ENCODE assay signal across 10 mouse cellular contexts in genomic region chr8:11315179-11315943, GRCm38 (mm10). TPM values are rescaled to one million over a fixed set of nuclear protein-coding genes. Genes with fewer than 3 reads are reported as not detected.
DNase-seq lines count a peak whose midpoint lies in the region; ATAC-seq and TF ChIP-seq lines count a peak whose summit lies in the region.
"Had no signal": no experiment of that assay in that cellular context is flagged by ENCODE, and none has a peak within 500 bp of the region (broad histone marks: within the 10 kb centered on the region; RNA-seq: fewer than 3 reads in every experiment).

No protein-coding gene starts in this region.

- 69% methylated on average over 16 of the region's 16 CpGs for WGBS in heart, embryonic 10.5 days
- WGBS in lung, adult 2 months: 54% methylated on average over 16 of the region's 16 CpGs
- 72% methylated on average over 16 of the region's 16 CpGs for WGBS in embryonic facial prominence, embryonic 13.5 days
- 82% methylated on average over 16 of the region's 16 CpGs for WGBS in midbrain, postnatal 0 days

- peaks cover 80% of the 10 kb centered on the region for H3K4me1 ChIP-seq in heart, embryonic 10.5 days
- peaks cover 23% of the 10 kb centered on the region for H3K4me1 ChIP-seq in lung, adult 2 months (ENCODE audit: control insufficient read depth, insufficient read depth, low read length)
- H3K4me1 ChIP-seq in embryonic facial prominence, embryonic 13.5 days: peaks cover 35% of the 10 kb centered on the region
- H3K4me1 ChIP-seq in midbrain, postnatal 0 days (ENCODE audit: insufficient read depth, low read length): peaks cover 3% of the 10 kb centered on the region; the same call in 1 of the 2 replicates

- 0 out of 2 replicates have a peak overlapping the region, but pooled peaks have one; percentile 37 for H3K27ac ChIP-seq in heart, embryonic 10.5 days
- no peak overlapping the region for H3K27ac ChIP-seq in embryonic facial prominence, embryonic 13.5 days
- no peak overlapping the region for H3K27ac ChIP-seq in midbrain, postnatal 0 days (ENCODE audit: low read depth, low read length)
- no peak overlapping the region for H3K27ac ChIP-seq in left cerebral cortex, adult 2 months

- TF ChIP-seq POLR2A in lung, adult 2 months (IDR thresholded peaks at IDR 0.05; ENCODE audit: borderline replicate concordance, extremely low read depth, low read depth, low read length): no peak

- no peak overlapping the region for H3K9ac ChIP-seq in embryonic facial prominence, embryonic 13.5 days
- H3K9ac ChIP-seq in midbrain, postnatal 0 days (replicated peaks; ENCODE audit: low read length, poor library complexity, severe bottlenecking): no peak overlapping the region

- H3K4me2 ChIP-seq in embryonic facial prominence, embryonic 13.5 days: peak overlapping the region; percentile 88
- peak overlapping the region; percentile 9; the same call in 1 of the 2 replicates for H3K4me2 ChIP-seq in midbrain, postnatal 0 days (ENCODE audit: low read depth, low read length, poor library complexity, severe bottlenecking)

- peaks cover 23% of the 10 kb centered on the region; the same call in 1 of the 2 replicates for H3K36me3 ChIP-seq in heart, embryonic 10.5 days
- 0 out of 2 replicates have a peak, but pooled peaks cover 8% of the 10 kb centered on the region for H3K36me3 ChIP-seq in embryonic facial prominence, embryonic 13.5 days
- no peaks in the 10 kb centered on the region for H3K36me3 ChIP-seq in midbrain, postnatal 0 days (ENCODE audit: insufficient read depth, low read length)

- DNase-seq in heart, embryonic 10.5 days (ENCODE audit: low spot score): no peak
- no peak for DNase-seq in heart, postnatal 36 days
- no peak for DNase-seq in lung, adult 2 months
- DNase-seq in lung, postnatal 14 days: no peak
- DNase-seq in midbrain, postnatal 0 days (ENCODE audit: low spot score): no peak
- DNase-seq in left cerebral cortex, adult 2 months (ENCODE audit: extremely low spot score in 1 of 2, low spot score in 2 of 2): no peak
- no peak for DNase-seq in thymus, adult 18-20 months
- DNase-seq: B cell, adult 2 months; cerebellum, adult 9-11 months had no signal

- ATAC-seq in embryonic facial prominence, embryonic 13.5 days (ENCODE audit: insufficient number of reproducible peaks, insufficient read depth, low FRiP score, low TSS enrichment, low read depth): no peak
- ATAC-seq in midbrain, postnatal 0 days (ENCODE audit: low FRiP score): no peak

- H3K27me3 ChIP-seq in heart, embryonic 10.5 days (ENCODE audit: insufficient read depth, poor library complexity, severe bottlenecking): no peaks in the 10 kb centered on the region
- no peaks in the 10 kb centered on the region for H3K27me3 ChIP-seq in embryonic facial prominence, embryonic 13.5 days
- peaks cover 5% of the 10 kb centered on the region; the same call in 1 of the 2 replicates for H3K27me3 ChIP-seq in midbrain, postnatal 0 days (ENCODE audit: insufficient read depth, low read length)

- H3K4me3 ChIP-seq in heart, embryonic 10.5 days: peak overlapping the region; percentile 32; the same call in 1 of the 2 replicates
- peak overlapping the region; percentile 4 for H3K4me3 ChIP-seq in lung, adult 2 months (replicated peaks; ENCODE audit: extremely low read depth, low read depth, low read length)
- H3K4me3 ChIP-seq in embryonic facial prominence, embryonic 13.5 days: no peak overlapping the region
- no peak overlapping the region for H3K4me3 ChIP-seq in midbrain, postnatal 0 days (ENCODE audit: low read depth, low read length)
- H3K4me3 ChIP-seq in left cerebral cortex, adult 2 months: no peak overlapping the region

- TF ChIP-seq CTCF in lung, adult 2 months (IDR thresholded peaks at IDR 0.05; ENCODE audit: insufficient read depth, low read length): no peak
- TF ChIP-seq CTCF in midbrain, postnatal 0 days (IDR thresholded peaks at IDR 0.05): no peak
- no peak for TF ChIP-seq CTCF in left cerebral cortex, adult 2 months (IDR thresholded peaks at IDR 0.05)

- H3K9me3 ChIP-seq in heart, embryonic 10.5 days: no peaks in the 10 kb centered on the region
- no peaks in the 10 kb centered on the region for H3K9me3 ChIP-seq in embryonic facial prominence, embryonic 13.5 days
- H3K9me3 ChIP-seq in midbrain, postnatal 0 days (ENCODE audit: low read length): no peaks in the 10 kb centered on the region

- intact Hi-C loops in heart, postnatal 36 days (cut with DNase I): loop anchor here (2.0 kb wide), 1 partner anchor 77 kb away; no protein-coding TSS in a partner anchor
- intact Hi-C loops in left cerebral cortex, adult 2 months (cut with DNase I): no loop called here

RNA-seq across cellular contexts. Expression of gene Col4a1, which starts 2.7 kb away (rescaled TPM):
- polyA plus RNA-seq in heart, embryonic 10.5 days (2016; fragmentation: Nextera tagmentation; extraction: Ambion mirVana): 143 and 257 TPM in 2 replicates
- total RNA-seq in heart, postnatal 36 days (2021): 100 to 1,000 TPM; 371 to 526 TPM
- polyA plus RNA-seq in lung, adult 2 months (2012; rRNA removed): 556 and 580 TPM in 2 replicates
- 121 and 137 TPM in 2 replicates for polyA plus RNA-seq in embryonic facial prominence, embryonic 13.5 days (2015; fragmentation: Nextera tagmentation; extraction: Ambion mirVana)
- total RNA-seq in midbrain, postnatal 0 days (2014; rRNA removed): 193 and 219 TPM in 2 replicates
- polyA plus RNA-seq in midbrain, postnatal 0 days (2015; fragmentation: Nextera tagmentation; extraction: Ambion mirVana): 45.2 and 48.2 TPM in 2 replicates
- 10 to 100 TPM; 55.4 to 66.2 TPM for total RNA-seq in left cerebral cortex, adult 2 months (2021)

RNA-seq across cellular contexts. Expression of gene Col4a2, which starts 2.8 kb away (rescaled TPM):
- polyA plus RNA-seq in heart, embryonic 10.5 days (2016; fragmentation: Nextera tagmentation; extraction: Ambion mirVana): 54.9 and 97.0 TPM in 2 replicates
- 100 to 1,000 TPM; 228 to 282 TPM for total RNA-seq in heart, postnatal 36 days (2021)
- 219 and 237 TPM in 2 replicates for polyA plus RNA-seq in lung, adult 2 months (2012; rRNA removed)
- 58.8 and 62.0 TPM in 2 replicates for polyA plus RNA-seq in embryonic facial prominence, embryonic 13.5 days (2015; fragmentation: Nextera tagmentation; extraction: Ambion mirVana)
- total RNA-seq in midbrain, postnatal 0 days (2014; rRNA removed): 92.5 and 103 TPM in 2 replicates
- 30.0 and 31.3 TPM in 2 replicates for polyA plus RNA-seq in midbrain, postnatal 0 days (2015; fragmentation: Nextera tagmentation; extraction: Ambion mirVana)
- 10 to 100 TPM; 57.1 to 60.9 TPM for total RNA-seq in left cerebral cortex, adult 2 months (2021)

Comparison
In these comparisons a context has a peak if more than half of its experiments do, and no peak if none do; other contexts are left out.
1. H3K4me3 ChIP-seq: peak in heart, embryonic 10.5 days (single experiment) and lung, adult 2 months (single experiment); none in embryonic facial prominence, embryonic 13.5 days (single experiment), midbrain, postnatal 0 days (single experiment) and left cerebral cortex, adult 2 months (single experiment).